Mouse (Mus musculus) megakaryocyte, adult 5-6 weeks (primary cell): Measurements from ENCODE around the gene Atp8a2. TPM values are rescaled to one million over a fixed set of nuclear protein-coding genes. Genes with fewer than 3 reads are reported as not detected.

ENCODE experiments used
- ATAC-seq: 2 replicates; pipeline ENCODE4 v1.8.0; 2016; ENCODE audit warnings: mild to moderate bottlenecking, inconsistent platforms; ENCODE audit not compliant: poor library complexity, severe bottlenecking
- total RNA-seq, 2 experiments: library from RNA; stranded (forward) in 1 of 2; stranded (reverse) in 1 of 2; fragments of 153-499, 151-499 nt in 1 of 2; fragments of 221-1000, 200-1000 nt in 1 of 2; gene quantifications; 2 replicates each; pipeline versions ENCODE4 v1.2.3 to v1.2.4; 2015 to 2017

The Atp8a2 gene
- total RNA-seq, 2 experiments from 2014 or later = 0.20 to 0.51 TPM

GRCm38 (mm10) chr14:59672893-59673515, 524.0 kb downstream of the Atp8a2 start:
- ATAC-seq = no peak

GRCm38 (mm10) chr14:59657098-59657497, 539.9 kb downstream of the Atp8a2 start:
- ATAC-seq = no peak

- ATAC-seq = no peak
Observed at GRCm38 (mm10) chr14:59656591-59656990, 540.4 kb downstream of the Atp8a2 start.

- no peak for ATAC-seq
Observed at GRCm38 (mm10) chr14:59649337-59649736, 547.6 kb downstream of the Atp8a2 start.

GRCm38 (mm10) chr14:59648611-59649010, 548.4 kb downstream of the Atp8a2 start:
- no peak for ATAC-seq

- ATAC-seq = peak; percentile 51; the same call in 1 of the 2 replicates
Observed at GRCm38 (mm10) chr14:59646826-59647697, 549.9 kb downstream of the Atp8a2 start.

GRCm38 (mm10) chr14:59644896-59645295, 552.1 kb downstream of the Atp8a2 start:
- no peak for ATAC-seq

GRCm38 (mm10) chr14:59644166-59644565, 552.8 kb downstream of the Atp8a2 start:
- no peak for ATAC-seq

- peak; percentile 67 for ATAC-seq
Observed at GRCm38 (mm10) chr14:59643582-59643981, 553.4 kb downstream of the Atp8a2 start.

- ATAC-seq = no peak
Observed at GRCm38 (mm10) chr14:59641856-59642255, 555.1 kb downstream of the Atp8a2 start.

GRCm38 (mm10) chr14:59638906-59639703, 557.9 kb downstream of the Atp8a2 start:
- no peak for ATAC-seq

GRCm38 (mm10) chr14:59633988-59634387, 563.0 kb downstream of the Atp8a2 start:
- no peak for ATAC-seq

- ATAC-seq = no peak
Observed at GRCm38 (mm10) chr14:59633295-59633898, 563.6 kb downstream of the Atp8a2 start.

GRCm38 (mm10) chr14:59632067-59632466, 564.9 kb downstream of the Atp8a2 start:
- ATAC-seq = no peak

GRCm38 (mm10) chr14:59630096-59630495, 566.9 kb downstream of the Atp8a2 start:
- ATAC-seq = no peak

- ATAC-seq = no peak
Observed at GRCm38 (mm10) chr14:59629308-59629707, 567.7 kb downstream of the Atp8a2 start.

GRCm38 (mm10) chr14:59627823-59628222, 569.2 kb downstream of the Atp8a2 start:
- no peak for ATAC-seq

- ATAC-seq = no peak
Observed at GRCm38 (mm10) chr14:59627142-59627680, 569.8 kb downstream of the Atp8a2 start.

GRCm38 (mm10) chr14:59626711-59627110, 570.3 kb downstream of the Atp8a2 start:
- ATAC-seq = no peak

GRCm38 (mm10) chr14:59625806-59626364, 571.1 kb downstream of the Atp8a2 start:
- no peak for ATAC-seq
